Mouse (Mus musculus) ES-E14 (cell line): ENCODE data around the gene Trpv1.

Source experiments
- CHD2 ChIP-seq: IDR thresholded peaks from 2 replicates; pipeline ENCODE4 v1.6.1; 2014; ENCODE audit warnings: mild to moderate bottlenecking, low read depth, low read length, inconsistent platforms
- HCFC1 ChIP-seq: IDR thresholded peaks from 2 replicates; pipeline ENCODE4 v1.6.1; 2012; ENCODE audit warnings: low read length, inconsistent platforms, borderline replicate concordance; ENCODE audit not compliant: insufficient read depth
- MAFK ChIP-seq: IDR thresholded peaks from 2 replicates; pipeline ENCODE4 v1.6.1; 2014; ENCODE audit warnings: mild to moderate bottlenecking, low read depth, low read length, inconsistent platforms; ENCODE audit not compliant: insufficient read depth
- ZC3H11A ChIP-seq: IDR thresholded peaks from 2 replicates; pipeline ENCODE4 v1.6.1; 2012; ENCODE audit warnings: low read depth, mild to moderate bottlenecking, inconsistent platforms, low read length, borderline replicate concordance
- ZNF384 ChIP-seq: IDR thresholded peaks from 2 replicates; pipeline ENCODE4 v1.6.1; 2012; ENCODE audit warnings: low read depth, low read length, inconsistent platforms

GRCm38 (mm10) chr11:73213956-73214355, 20.1 kb upstream of the Trpv1 start:
- TF ChIP-seq HCFC1 (no peak), MAFK (no peak), ZC3H11A (no peak), ZNF384 (no peak), CHD2 (no peak)
